Mouse (Mus musculus): ENCODE data around the gene Tnnt3. TPM values are rescaled to one million over a fixed set of nuclear protein-coding genes. Genes with fewer than 3 reads are reported as not detected.
A peak's percentile ranks its signal among the peaks of the same experiment; 100 is the strongest.

Tnnt3 gene
- polyA plus RNA-seq, 1 experiment from 2014 or later: 8.0 TPM

DNA sequence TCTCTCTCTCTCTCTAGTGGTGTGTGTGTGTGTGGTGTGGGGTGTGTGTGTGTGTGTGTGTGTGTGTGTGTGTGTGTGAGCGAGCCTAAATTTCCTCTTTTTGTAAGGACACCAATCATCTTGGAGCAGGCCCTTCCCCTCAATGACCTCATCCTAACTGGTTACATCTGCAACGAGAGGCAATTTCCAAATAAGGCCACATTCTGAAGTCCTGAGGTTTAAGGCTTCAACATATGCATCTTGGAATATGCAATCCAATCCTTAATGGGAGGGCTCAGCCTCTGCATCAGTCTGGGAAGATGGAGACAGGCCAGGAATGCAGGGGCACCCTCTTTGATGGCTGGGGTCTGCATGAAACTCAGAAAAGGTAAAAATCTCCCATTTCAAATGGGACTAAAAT, 40.6 kb upstream of the Tnnt3 start:
- H3K4me1 ChIP-seq (replicated peaks; ENCODE audit: control insufficient read depth, insufficient read depth): peaks cover 13% of the 10 kb centered on the region
- peak overlapping the region; percentile 95 for H3K27ac ChIP-seq (replicated peaks)
- no peaks in the 10 kb centered on the region for H3K36me3 ChIP-seq (ENCODE audit: control insufficient read depth, insufficient read depth, low read length)
- TF ChIP-seq EP300 (optimal IDR thresholded peaks at IDR 0.05): no peak
- no peak for TF ChIP-seq CTCF (IDR thresholded peaks at IDR 0.05; ENCODE audit: low read depth)
- ATAC-seq (ENCODE audit: low FRiP score, low TSS enrichment): peak; percentile 72; the same call in 1 of the 2 replicates
- H3K4me3 ChIP-seq (ENCODE audit: low read depth, low read length): no peak overlapping the region
- no peaks in the 10 kb centered on the region for H3K9me3 ChIP-seq (ENCODE audit: control insufficient read depth, low read length)
- H3K4me2 ChIP-seq (replicated peaks; ENCODE audit: low read depth): no peak overlapping the region
- DNase-seq (ENCODE audit: low spot score): peak; percentile 24
- no peaks in the 10 kb centered on the region for H3K27me3 ChIP-seq (ENCODE audit: control insufficient read depth, insufficient read depth, low read length)
- 22% methylated on average over 2 of the region's 2 CpGs for WGBS
- H3K9ac ChIP-seq (ENCODE audit: low read length): no peak overlapping the region

DNA sequence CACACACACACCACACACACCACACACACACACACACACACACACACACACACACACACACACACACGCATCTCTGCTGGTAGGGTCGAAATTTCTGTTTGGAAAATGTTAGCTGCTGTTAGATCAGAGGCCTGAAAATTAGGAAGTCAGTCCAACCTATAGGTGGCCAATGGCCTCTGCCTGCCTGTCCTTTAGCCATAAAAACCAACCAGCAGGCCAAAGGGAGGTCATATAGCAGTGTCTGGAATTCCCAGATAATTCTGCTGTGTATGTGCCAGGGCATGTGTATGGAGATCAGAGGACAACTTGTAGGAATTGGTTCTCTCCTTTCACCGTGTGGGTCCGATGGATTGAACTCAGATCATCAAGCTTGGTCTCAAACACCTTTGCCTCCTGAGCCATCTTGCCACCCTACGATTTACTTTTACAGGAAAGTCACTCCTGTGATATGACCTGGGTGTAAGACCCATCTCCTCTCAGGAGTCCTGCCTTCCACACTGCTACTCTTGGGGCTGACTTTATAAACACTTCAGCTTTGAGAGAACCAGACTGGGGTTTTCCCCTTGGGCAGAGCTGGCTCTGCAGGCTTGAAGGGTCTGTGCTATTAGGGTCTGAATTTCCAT, 39.8 kb upstream of the Tnnt3 start:
- no peaks in the 10 kb centered on the region for H3K9me3 ChIP-seq (ENCODE audit: control insufficient read depth, low read length)

GRCm38 (mm10) chr7:142459299-142459691, 39.3 kb upstream of the Tnnt3 start:
- Histone ChIP-seq H3K36me3 (ENCODE audit: control insufficient read depth, insufficient read depth, low read length) (no peaks in the 10 kb centered on the region), H3K4me2 (replicated peaks; ENCODE audit: low read depth) (no peak overlapping the region), H3K9me3 (ENCODE audit: control insufficient read depth, low read length) (no peaks in the 10 kb centered on the region), H3K4me1 (replicated peaks; ENCODE audit: control insufficient read depth, insufficient read depth) (peaks cover 13% of the 10 kb centered on the region), H3K27me3 (ENCODE audit: control insufficient read depth, insufficient read depth, low read length) (no peaks in the 10 kb centered on the region), H3K9ac (ENCODE audit: low read length) (no peak overlapping the region), H3K27ac (replicated peaks) (peak overlapping the region; percentile 95), H3K4me3 (ENCODE audit: low read depth, low read length) (no peak overlapping the region)
- WGBS: 60% methylated on average over 2 of the region's 2 CpGs
- TF ChIP-seq EP300 (optimal IDR thresholded peaks at IDR 0.05) (no peak), CTCF (IDR thresholded peaks at IDR 0.05; ENCODE audit: low read depth) (no peak)
- ATAC-seq (ENCODE audit: low FRiP score, low TSS enrichment) (no peak), DNase-seq (ENCODE audit: low spot score) (peak; percentile 11)

More for the DNA sequence above, 39.8 kb upstream of the Tnnt3 start:
- DNase-seq (ENCODE audit: low spot score): peak; percentile 8
- no peak overlapping the region for H3K4me3 ChIP-seq (ENCODE audit: low read depth, low read length)
- WGBS: 69% methylated on average over 5 of the region's 5 CpGs
- H3K9ac ChIP-seq (ENCODE audit: low read length): no peak overlapping the region
- H3K27me3 ChIP-seq (ENCODE audit: control insufficient read depth, insufficient read depth, low read length): no peaks in the 10 kb centered on the region
- no peak for ATAC-seq (ENCODE audit: low FRiP score, low TSS enrichment)
- TF ChIP-seq CTCF (IDR thresholded peaks at IDR 0.05; ENCODE audit: low read depth) (no peak), EP300 (optimal IDR thresholded peaks at IDR 0.05) (no peak)
- H3K4me1 ChIP-seq (replicated peaks; ENCODE audit: control insufficient read depth, insufficient read depth): peaks cover 13% of the 10 kb centered on the region
- no peaks in the 10 kb centered on the region for H3K36me3 ChIP-seq (ENCODE audit: control insufficient read depth, insufficient read depth, low read length)
- peak overlapping the region; percentile 95 for H3K27ac ChIP-seq (replicated peaks)
- no peak overlapping the region for H3K4me2 ChIP-seq (replicated peaks; ENCODE audit: low read depth)

GRCm38 (mm10) chr7:142460636-142461077, 38.0 kb upstream of the Tnnt3 start, which contains the start of gene Lsp1:
Gene Lsp1, plus strand, starts transcription at chr7:142460809.
- Histone ChIP-seq H3K36me3 (ENCODE audit: control insufficient read depth, insufficient read depth, low read length) (no peaks in the 10 kb centered on the region), H3K4me2 (replicated peaks; ENCODE audit: low read depth) (no peak within 1 kb of the TSS), H3K4me1 (replicated peaks; ENCODE audit: control insufficient read depth, insufficient read depth) (0 out of 2 replicates have a peak, but pooled peaks cover 6% of the 10 kb centered on the region), H3K9ac (ENCODE audit: low read length) (no peak within 1 kb of the TSS), H3K27ac (replicated peaks) (peak within 1 kb of the TSS; percentile 95), H3K9me3 (ENCODE audit: control insufficient read depth, low read length) (no peaks in the 10 kb centered on the region), H3K4me3 (ENCODE audit: low read depth, low read length) (no peak within 1 kb of the TSS), H3K27me3 (ENCODE audit: control insufficient read depth, insufficient read depth, low read length) (no peaks in the 10 kb centered on the region)
- ATAC-seq (ENCODE audit: low FRiP score, low TSS enrichment) (no peak), DNase-seq (ENCODE audit: low spot score) (peak; percentile 10)
- TF ChIP-seq CTCF (IDR thresholded peaks at IDR 0.05; ENCODE audit: low read depth) (no peak), EP300 (optimal IDR thresholded peaks at IDR 0.05) (no peak)
- 90% methylated on average over 7 of the region's 7 CpGs for WGBS

- Histone ChIP-seq H3K36me3 (ENCODE audit: control insufficient read depth, insufficient read depth, low read length) (no peaks in the 10 kb centered on the region), H3K9ac (ENCODE audit: low read length) (no peak overlapping the region), H3K4me2 (replicated peaks; ENCODE audit: low read depth) (no peak overlapping the region), H3K27me3 (ENCODE audit: control insufficient read depth, insufficient read depth, low read length) (no peaks in the 10 kb centered on the region), H3K27ac (replicated peaks) (no peak overlapping the region), H3K4me3 (ENCODE audit: low read depth, low read length) (no peak overlapping the region), H3K4me1 (replicated peaks; ENCODE audit: control insufficient read depth, insufficient read depth) (0 out of 2 replicates have a peak, but pooled peaks cover 6% of the 10 kb centered on the region), H3K9me3 (ENCODE audit: control insufficient read depth, low read length) (no peaks in the 10 kb centered on the region)
- WGBS: 89% methylated on average over 2 of the region's 2 CpGs
- DNase-seq (ENCODE audit: low spot score) (peak; percentile 11), ATAC-seq (ENCODE audit: low FRiP score, low TSS enrichment) (no peak)
- TF ChIP-seq CTCF (IDR thresholded peaks at IDR 0.05; ENCODE audit: low read depth) (no peak), EP300 (optimal IDR thresholded peaks at IDR 0.05) (no peak)
These were observed 37.2 kb upstream of the Tnnt3 start for GRCm38 (mm10) chr7:142461446-142461845.

GRCm38 (mm10) chr7:142462190-142462589, 36.4 kb upstream of the Tnnt3 start:
- 0 out of 2 replicates have a peak, but pooled peaks have one; percentile 8 for ATAC-seq (ENCODE audit: low FRiP score, low TSS enrichment)
- TF ChIP-seq CTCF (IDR thresholded peaks at IDR 0.05; ENCODE audit: low read depth) (no peak), EP300 (optimal IDR thresholded peaks at IDR 0.05) (no peak)
- Histone ChIP-seq H3K36me3 (ENCODE audit: control insufficient read depth, insufficient read depth, low read length) (no peaks in the 10 kb centered on the region), H3K27ac (replicated peaks) (0 out of 2 replicates have a peak overlapping the region, but pooled peaks have one; percentile 41), H3K27me3 (ENCODE audit: control insufficient read depth, insufficient read depth, low read length) (no peaks in the 10 kb centered on the region), H3K9ac (ENCODE audit: low read length) (no peak overlapping the region), H3K4me3 (ENCODE audit: low read depth, low read length) (no peak overlapping the region), H3K9me3 (ENCODE audit: control insufficient read depth, low read length) (no peaks in the 10 kb centered on the region), H3K4me2 (replicated peaks; ENCODE audit: low read depth) (no peak overlapping the region), H3K4me1 (replicated peaks; ENCODE audit: control insufficient read depth, insufficient read depth) (0 out of 2 replicates have a peak, but pooled peaks cover 2% of the 10 kb centered on the region)
- WGBS: 71% methylated on average over 6 of the region's 6 CpGs
- peak; percentile 12 for DNase-seq (ENCODE audit: low spot score)

Data from stomach, postnatal 0 days (tissue).